Mouse (Mus musculus): ENCODE results near the gene Daam1.

The Daam1 gene

DNA sequence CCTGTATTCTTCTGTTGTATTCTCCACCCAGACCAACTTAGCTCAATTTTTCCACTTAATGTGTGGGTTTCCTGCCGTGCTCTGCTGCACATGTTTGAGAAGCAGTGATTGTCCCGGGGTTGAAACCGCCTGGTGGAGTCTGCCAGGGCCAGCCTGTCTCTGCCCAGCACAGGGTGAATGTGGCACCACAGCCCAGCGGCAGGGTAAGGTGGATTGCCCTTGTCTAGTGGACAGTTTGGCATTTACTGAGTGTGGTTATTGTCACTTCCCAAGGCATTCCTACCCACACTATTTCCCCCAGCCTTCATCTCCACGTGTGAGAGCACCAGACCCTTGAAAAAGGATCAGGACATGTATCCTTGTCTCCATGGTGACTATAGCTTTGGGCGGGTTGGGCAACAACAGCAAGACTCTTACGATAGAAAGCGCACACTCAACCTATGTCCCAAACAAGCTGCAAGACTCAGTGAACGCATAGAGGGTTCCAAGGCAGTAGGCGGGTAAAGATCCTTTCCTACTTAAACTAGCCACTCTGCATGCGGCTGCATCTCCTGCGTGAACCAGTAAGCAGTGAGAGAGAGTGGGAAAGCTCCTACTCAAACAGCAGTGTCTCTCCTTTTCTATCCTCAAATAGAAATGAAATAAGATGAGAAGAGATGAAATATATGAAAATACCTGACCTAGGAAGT, 139.2 kb downstream of the Daam1 start:
- DNase-seq (ENCODE audit: low read depth, low spot score) = no peak

DNA sequence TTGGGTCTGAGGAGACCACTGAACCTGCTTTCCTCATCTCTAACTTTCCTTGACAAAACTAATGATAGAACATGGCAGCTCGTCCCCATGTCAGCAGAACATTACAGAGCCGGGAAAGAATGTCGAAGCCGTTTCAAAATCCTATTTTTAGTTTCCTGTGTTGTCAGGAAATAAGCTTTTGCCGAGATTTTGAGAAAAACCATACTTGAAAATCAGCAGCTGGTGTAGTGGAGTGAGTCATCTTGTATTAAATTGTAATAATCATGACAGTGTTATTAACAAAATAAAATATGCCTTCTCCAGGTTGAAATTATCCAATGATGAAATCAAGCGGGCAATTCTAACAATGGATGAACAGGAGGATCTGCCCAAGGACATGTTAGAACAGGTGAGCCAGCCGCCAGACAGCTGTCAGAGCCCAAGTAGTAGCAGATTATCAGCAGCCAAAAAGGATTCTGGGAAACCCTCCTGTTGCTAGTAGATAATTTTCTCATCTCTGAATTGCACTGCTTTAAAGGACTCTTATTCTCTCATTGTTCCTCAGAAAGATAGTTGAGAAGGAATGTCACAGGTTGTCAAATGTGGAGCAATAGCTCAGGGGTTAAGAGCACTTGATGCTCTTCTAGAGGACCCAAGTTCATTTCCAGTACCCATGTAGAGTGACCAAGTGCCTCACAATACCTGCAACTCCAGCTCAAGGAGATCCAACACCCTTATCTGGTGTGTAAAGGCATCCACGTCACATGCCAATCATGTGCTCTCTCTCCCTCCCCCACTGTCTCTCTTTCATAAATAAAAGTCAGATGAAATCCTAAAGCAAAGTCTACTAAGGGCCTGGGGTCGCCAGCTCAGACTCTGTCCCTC, 140.1 kb downstream of the Daam1 start:
- no peak for DNase-seq (ENCODE audit: low read depth, low spot score)

DNA sequence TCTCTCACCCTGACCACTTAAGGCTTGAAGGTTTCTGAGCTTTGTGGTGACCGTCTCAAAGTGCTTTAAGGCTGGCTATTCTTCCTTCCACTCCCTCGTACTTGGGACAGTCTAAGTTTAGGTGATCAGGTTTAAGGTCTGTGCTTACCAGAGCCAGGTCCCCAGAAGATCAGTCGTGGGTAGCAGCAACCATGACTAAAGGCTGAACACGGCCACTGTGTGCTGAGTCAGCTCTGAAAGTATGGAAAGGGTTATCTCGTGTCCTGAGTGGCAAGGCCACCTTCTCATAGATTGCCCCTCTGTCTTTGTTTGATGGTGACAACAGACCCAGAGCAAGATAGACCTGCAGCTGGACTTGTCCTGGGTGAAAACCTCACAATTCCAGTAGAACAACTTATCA, 141.2 kb downstream of the Daam1 start:
- DNase-seq (ENCODE audit: low read depth, low spot score) = no peak

DNA sequence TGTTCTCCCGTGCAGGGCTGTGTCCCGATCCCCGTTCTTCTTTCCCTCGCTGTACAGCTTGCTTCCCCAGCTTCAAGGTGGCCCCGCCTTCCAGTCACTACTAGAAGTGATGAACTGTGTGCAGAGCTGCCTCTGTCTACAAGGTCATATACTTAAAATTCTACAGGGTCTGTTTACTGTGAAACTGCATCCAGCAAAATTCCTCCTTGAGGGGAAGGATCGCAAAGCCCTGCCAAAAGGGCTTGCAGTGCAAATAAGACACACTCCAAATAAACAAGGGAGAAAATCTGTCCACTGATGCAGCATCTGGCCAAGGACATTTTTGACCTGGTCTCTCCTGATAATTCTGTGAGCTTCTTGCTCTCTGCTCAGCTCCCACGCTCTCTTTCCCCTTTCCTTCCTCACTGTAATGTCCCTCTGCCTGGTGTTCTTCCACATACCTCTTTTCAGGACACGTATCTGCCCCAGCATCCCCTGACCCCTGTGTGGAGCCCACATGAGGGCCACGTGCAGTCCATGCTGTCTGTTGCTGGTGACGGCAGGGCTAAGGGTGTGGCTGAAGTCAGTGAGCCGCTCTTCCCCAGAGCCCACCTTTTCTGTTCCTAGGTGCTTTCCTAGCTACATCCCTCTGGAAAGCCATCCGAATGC, 141.9 kb downstream of the Daam1 start:
- DNase-seq (ENCODE audit: low read depth, low spot score) = no peak

DNA sequence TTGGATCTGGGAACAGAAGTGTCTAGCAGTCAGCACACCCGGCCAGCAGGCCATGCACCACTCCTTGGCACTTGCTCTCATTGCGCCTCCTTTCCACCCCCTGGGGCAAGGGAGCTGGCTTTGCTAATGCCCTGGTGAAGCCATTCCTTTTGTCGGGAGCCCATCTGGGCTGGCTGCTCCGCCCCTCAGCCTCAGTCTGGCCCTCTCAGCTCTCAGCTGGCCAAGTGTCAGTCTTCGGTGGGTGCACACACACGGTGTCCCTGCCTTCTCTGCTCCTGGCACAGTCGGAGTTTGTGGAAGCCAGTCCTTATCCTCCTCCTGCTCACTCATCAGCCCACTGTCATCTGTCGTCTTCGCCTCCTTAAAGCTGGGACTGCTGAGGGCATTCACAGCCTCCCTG, 142.7 kb downstream of the Daam1 start:
- no peak for DNase-seq (ENCODE audit: low read depth, low spot score)

DNA sequence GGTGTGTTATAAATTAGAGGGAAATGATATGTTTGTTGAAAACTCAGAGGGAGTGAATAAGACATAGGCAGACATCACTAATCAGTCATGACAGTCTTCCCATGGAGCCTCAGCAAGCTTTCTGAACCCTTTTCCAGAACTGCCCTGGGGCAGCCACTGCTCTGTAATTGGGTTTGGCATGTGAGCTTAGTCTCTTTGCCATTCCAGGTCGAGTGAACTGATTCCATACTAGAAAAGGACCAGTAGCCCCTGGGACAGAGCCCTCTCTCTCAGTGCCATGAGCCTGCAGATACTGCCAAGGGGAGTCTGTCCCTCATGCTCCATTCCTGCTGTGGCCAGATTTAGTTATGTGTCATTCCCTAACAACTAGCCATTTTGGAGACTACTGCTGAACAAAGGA, 144.7 kb downstream of the Daam1 start:
- DNase-seq (ENCODE audit: low read depth, low spot score) = no peak

DNA sequence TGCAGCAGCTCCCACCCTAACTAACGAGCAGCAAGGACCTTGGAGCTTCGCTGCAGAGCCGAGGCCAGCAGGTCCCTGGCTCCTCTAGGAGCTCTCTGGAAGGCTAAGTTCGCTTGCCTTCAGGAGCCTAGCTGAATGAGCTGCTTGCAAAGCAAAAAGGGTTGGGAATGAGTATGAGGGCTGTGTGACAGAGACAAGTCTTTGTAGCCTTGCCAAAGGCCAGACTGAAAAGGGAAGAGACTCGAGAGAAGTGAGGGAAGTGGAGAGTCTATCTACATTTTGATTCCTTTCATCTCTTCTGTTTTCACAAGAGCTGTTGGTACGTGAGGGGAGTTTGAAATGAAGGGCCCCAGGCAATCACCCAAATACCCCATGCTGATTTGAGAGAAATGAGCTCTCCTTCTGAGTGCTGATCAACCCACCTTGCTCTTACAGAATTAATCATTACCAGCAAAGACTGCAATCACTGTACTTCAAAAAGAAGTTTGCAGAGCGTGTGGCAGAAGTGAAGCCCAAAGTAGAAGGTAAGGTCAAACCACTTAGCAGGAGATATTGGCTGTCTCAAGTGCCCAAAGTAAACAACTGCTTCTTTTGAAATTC, 145.6 kb downstream of the Daam1 start:
- no peak for DNase-seq (ENCODE audit: low read depth, low spot score)

DNA sequence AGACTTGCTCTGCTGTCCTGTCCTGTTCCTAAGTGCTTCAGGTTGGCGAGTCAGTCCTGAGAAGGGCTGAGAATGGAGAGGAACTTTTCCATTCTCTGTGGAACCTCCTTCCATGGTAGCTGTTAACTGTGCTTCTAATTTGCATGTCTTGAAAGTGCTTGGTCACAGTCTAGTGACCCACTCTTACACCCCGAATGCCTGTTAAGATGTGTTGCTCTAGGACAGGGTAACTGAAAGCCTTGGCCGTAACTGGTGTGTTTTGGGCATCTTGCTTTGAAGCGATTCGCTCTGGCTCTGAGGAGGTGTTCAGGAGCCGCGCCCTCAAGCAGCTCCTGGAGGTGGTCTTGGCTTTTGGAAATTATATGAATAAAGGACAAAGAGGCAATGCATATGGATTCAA, 146.5 kb downstream of the Daam1 start:
- no peak for DNase-seq (ENCODE audit: low read depth, low spot score)

DNA sequence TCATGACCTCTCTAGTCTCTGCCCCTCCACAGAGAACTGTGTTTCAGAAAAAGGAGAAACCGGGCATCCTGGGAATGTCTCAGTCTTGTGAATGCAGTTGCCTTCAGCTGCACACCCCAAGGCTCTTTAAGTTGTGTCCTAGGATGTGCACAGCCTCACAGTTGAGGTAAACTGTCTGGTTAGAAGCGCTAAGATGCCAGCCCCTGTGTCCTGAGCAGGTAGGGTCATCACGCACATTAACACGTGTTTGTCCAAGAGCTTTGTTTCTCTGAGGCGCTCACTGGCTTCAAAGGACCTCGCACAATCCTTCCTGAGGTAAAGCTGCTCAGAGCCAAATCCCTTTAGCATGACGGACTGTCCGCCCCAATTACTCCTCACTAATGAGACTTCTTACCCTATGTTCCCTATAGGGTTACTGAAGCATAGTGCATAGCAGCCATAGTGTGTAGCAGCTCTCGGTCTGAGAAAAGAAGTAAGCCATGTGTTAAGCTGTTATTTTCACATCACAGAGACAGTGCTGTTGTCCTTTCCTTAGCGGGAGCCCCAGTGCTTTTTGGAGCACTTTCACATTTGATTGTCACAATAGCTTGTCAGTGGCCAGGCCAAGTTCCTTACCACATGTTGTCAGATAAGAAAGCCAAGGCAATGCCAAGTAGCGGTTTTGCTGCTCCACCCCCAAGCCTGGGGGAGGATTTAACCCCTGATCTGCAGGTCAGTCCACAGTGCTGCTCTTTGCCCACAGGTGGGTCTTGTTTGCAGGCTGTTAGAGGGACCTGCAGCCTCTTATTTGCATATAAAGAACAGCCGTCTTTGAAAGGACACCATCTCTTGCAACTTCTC, 147.9 kb downstream of the Daam1 start:
- DNase-seq (ENCODE audit: low read depth, low spot score) = no peak

DNA sequence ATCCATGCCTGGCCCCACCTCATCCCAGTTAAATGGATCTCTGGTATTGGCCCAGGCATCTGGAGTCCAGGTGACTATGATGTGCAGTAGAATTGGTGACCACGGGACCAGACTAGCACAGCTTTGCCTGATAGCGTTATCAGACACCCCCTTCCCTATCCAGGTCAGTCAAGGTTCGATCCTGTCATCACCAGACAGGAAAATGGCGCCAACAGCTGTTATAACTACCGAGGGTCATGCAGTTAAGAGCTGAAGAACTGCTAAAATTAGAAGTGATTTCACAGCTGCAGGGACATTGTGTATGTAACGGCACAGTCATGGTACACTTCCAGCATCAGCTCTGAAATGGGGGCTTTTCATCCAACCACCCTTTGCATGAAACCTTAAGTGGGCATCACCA, 149.3 kb downstream of the Daam1 start:
- DNase-seq (ENCODE audit: low read depth, low spot score) = no peak

DNA sequence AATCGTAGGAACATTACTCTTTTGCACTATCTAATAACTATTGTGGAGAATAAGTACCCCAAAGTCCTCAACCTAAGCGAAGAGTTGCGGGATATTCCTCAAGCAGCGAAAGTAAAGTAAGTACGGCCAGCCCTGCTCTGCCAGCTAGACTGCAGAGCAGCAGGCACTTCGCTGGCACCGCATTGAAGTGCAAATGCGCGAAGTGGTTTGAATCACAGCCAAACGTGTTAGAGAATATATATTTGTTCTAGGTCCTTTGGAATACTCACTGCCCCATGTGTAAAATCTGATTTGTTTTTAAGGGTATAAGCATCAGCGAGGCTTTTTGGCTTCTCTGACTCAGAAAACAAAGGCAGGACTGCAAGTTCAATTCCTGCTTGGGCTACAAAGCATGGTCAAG, 149.9 kb downstream of the Daam1 start:
- no peak for DNase-seq (ENCODE audit: low read depth, low spot score)

DNA sequence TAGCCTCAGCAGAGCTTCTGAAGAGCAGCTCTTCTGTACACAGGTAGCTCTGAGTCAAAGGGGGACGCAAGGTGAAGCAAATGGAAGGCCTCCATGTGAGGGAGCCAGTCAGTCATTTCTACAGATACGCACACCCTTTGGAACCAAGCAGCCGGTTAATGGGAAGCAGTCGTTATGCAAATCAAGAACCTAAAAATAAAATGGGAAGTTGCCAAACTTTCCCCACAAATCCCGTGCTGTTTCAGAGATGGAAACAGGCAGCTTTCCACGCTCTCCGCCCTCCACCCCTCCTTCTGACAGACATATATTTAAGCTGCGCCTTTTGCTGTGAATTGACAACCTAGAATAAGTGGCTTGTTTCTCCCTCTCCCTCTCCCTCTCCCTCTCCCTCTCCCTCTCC, 150.4 kb downstream of the Daam1 start:
- DNase-seq (ENCODE audit: low read depth, low spot score) = no peak

DNA sequence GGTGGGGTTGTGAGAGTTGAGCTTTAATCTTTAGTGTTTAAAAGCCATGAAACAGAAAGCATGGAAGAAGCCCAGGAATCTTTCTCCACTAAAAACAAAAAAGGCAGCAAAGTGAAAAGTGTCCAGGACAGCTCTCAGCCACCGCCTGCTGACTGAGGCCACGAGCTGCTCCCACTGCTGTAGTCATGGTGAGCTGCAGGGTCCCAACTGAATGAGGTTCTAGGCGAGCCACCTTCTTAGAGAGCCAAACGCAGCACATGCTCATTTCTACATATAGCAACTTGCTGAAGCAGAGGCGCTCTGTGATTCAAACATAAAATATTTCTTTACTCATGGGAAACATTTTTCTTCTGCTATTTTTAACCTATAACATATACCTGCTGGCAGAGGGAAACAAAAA, 150.9 kb downstream of the Daam1 start:
- no peak for DNase-seq (ENCODE audit: low read depth, low spot score)

DNA sequence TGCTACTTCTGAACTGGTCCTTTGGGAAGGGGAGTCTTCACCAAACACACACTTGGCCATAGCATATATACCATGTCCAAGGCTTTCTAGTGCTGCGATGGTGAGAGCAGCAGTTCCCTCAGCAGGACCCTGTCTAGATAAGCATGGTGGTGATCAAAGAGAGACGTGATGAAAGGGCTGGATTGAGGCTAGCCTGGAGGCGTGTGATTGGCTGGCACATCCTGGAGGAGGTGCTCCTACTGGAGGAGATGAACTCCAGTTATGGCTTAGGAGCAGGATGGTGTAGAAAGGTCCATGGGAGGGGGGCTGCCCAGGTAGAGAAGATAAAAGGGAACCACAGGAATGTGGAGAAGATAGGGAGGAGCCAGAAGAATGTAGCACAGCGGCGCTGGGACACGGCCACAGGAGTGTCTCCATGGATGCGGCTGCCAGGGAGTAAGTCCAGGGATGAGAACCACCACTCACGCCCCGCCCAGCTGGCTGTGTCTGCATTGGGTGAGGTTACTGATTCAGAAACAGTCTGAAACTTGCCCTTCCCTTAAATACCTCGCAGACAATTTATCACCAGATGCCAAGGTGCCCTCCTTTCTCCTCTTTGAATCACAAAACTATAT, 152.3 kb downstream of the Daam1 start:
- DNase-seq (ENCODE audit: low read depth, low spot score) = no peak

DNA sequence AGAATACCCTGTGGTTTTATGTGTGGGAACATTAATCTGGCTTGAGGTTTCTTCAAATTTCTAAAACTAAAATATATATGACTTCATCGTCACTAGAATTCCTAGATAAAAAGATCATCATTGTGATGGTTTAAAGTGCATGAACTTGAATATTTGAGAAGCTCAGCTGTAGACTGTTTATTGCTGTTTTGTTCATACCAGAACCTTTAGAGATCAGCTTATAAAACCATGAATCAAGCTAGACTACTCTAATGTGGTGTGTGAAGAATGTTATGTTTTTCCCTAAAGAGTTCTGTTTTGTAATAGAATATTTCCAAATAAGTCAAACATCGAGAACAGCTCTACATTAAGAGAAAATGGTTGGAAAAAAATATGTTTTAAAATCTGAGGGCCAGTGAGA, 156.3 kb downstream of the Daam1 start:
- no peak for DNase-seq (ENCODE audit: low read depth, low spot score)

DNA sequence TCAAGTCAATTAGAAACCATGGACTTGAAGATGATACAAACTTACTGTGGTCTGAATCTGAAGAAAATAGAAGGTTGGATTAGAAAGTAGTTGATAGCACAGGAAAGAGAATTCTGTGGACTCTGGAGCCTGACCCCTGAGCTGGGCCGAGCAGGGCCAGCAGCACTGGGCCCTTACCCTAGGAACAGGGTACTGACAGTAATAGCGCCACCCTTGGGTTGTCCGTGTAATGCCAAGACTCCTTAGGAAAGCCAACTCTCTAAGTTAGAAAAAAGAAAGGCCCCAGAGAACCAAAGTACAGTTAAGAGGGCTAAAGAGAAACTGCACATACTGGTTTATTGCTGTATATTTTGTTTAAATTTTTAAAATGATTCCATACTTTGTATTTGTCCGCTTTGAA, 157.0 kb downstream of the Daam1 start:
- DNase-seq (ENCODE audit: low read depth, low spot score) = no peak

DNA sequence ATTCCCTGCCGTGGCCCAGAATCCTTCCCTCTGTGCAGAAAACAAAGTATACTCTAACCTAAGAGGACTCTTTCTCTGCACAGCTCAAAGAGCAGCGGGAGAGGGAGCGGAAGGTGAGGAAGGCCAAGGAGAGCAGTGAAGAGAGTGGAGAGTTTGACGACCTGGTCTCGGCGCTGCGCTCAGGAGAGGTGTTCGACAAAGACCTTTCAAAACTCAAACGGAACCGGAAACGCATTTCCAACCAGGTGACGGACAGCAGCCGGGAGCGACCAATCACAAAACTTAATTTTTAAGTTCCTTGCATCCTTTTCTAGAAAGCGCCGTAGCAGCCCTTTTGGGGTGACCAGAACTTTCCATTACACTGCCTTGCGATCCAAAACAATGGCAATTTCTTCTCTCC, 158.7 kb downstream of the Daam1 start:
- no peak for DNase-seq (ENCODE audit: low read depth, low spot score)

DNA sequence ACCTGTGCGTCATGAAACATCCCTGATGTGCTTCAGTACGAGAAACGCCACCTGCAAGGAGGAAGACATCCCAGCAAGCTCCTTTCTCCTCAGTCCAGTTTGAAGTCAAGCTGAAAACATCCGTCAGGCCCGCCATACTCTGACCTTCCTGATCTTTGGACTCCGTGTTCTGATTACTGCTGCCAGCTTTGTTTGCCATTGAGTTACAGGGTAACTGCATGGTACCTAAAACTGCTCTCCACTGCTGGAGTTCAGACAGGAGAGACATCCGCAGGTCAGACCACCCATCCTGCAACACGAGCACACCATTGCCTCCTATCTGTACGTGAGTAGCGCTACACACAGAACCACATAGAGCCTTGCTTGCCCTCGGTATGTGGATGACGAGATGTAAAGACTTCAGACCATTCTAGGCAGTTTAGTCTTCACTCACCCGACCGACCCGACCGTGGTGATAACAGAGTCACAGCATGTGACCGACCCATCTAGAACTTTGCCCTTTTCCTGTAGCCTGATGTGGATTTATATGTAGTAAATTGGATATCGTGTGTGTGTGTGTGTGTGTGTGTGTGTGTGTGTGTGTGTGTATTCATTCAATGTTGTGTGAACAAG, 161.8 kb downstream of the Daam1 start:
- DNase-seq (ENCODE audit: low read depth, low spot score) = no peak

DNA sequence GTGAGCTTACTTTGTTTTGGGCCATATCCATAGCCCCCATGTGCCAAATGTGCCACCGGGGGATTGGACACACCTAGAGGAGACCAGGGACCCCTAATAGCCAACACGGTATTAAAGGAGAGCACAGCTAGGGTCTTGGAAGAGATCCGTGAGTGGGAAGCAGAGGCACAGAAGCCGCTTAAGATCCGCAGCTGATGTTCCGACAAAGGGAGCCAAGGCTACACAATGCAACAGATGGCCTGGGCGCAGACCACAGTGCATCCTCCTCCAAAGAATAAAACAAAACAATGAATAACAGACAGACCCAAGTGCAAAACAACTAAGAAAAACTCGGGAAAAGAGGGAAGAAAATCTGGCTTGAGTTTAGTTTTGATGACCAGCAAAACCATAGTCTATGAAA, 165.0 kb downstream of the Daam1 start:
- DNase-seq (ENCODE audit: low read depth, low spot score) = no peak

DNA sequence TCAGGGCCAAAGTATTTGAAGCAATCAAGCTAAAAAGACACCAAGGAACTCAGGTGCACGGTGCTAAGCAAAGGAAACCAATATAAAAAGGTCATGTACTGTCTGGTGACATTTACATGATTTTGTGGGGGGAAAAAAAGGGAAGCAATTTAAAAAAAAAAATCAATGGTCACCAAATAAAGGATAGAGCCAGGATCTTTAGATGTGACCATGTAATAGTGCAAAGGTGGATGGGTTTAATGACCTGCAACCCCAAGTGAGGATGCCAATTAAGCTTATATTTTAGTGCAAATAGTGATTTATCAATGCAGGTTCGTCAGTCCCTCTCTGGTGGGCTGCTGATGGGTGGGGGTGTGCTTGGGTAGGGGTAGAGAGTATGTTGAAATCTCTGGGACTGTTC, 166.0 kb downstream of the Daam1 start:
- no peak for DNase-seq (ENCODE audit: low read depth, low spot score)

DNA sequence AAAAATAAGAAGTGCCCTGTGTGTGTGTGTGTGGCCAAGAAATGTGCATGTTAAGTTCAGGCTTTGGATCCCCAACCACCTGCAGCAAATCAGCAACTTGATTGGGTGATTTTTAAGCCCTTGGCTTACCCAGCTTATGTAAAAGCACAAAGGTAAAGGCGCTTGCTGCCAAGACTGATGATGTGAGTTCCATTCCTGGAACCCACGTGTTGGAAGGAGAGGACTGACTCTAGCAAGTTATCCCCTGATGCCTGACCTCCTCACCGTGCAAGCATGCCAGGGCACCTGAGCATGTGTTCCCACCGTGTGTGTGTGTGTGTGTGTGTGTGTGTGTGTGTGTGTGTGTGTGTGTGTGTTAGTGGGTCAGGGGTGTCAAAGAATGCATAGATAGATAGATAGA, 166.5 kb downstream of the Daam1 start:
- no peak for DNase-seq (ENCODE audit: low read depth, low spot score)
